Mouse (Mus musculus) midbrain, embryonic 16.5 days (tissue): ENCODE measurements around the gene Gsdma2. TPM values are rescaled to one million over a fixed set of nuclear protein-coding genes. Genes with fewer than 3 reads are reported as not detected.
"Not testable (repeated sequence)": the region's sequence is repeated elsewhere in the genome, so short reads cannot be mapped to it uniquely, and the experiment has no call there.

Experiments
- ATAC-seq: fragments of 200-750 bp; cut with Nextera tagmentation; 2 replicates; pipeline ENCODE4 v1.8.0; 2017; ENCODE audit warnings: moderate TSS enrichment
- H3K27ac ChIP-seq: fragments of 300-500 bp; sonication (generic); 2 replicates; pipeline ENCODE4 v1.5.1; 2014; ENCODE audit warnings: mild to moderate bottlenecking, low read length, mixed read lengths
- H3K27me3 ChIP-seq: fragments of 300-500 bp; sonication (generic); 2 replicates; pipeline ENCODE4 v1.6.1; 2014; ENCODE audit warnings: low read depth, low read length, mixed read lengths; ENCODE audit not compliant: control insufficient read depth, insufficient read depth
- H3K36me3 ChIP-seq: fragments of 300-500 bp; sonication (generic); 2 replicates; pipeline ENCODE4 v1.6.1; 2014; ENCODE audit warnings: mild to moderate bottlenecking, low read length, moderate library complexity, mixed read lengths; ENCODE audit not compliant: control insufficient read depth, insufficient read depth
- H3K4me1 ChIP-seq: fragments of 300-500 bp; sonication (generic); 2 replicates; pipeline ENCODE4 v1.6.1; 2014; ENCODE audit warnings: mild to moderate bottlenecking, low read length, mixed read lengths; ENCODE audit not compliant: control insufficient read depth, insufficient read depth
- H3K4me2 ChIP-seq: fragments of 300-500 bp; sonication (generic); 2 replicates; pipeline ENCODE4 v1.6.1; 2014; ENCODE audit warnings: mild to moderate bottlenecking, low read length, mixed read lengths
- H3K4me3 ChIP-seq: fragments of 300-500 bp; sonication (generic); 2 replicates; pipeline ENCODE4 v1.5.1; 2014; ENCODE audit warnings: low read depth, mild to moderate bottlenecking, low read length, moderate library complexity, mixed read lengths
- H3K9ac ChIP-seq: fragments of 300-500 bp; sonication (generic); 2 replicates; pipeline ENCODE4 v1.6.1; 2014; ENCODE audit warnings: low read depth, low read length, mixed read lengths
- H3K9me3 ChIP-seq: fragments of 300-500 bp; sonication (generic); replicated peaks from 2 replicates; pipeline ENCODE4 v1.6.1; 2014; ENCODE audit warnings: mild to moderate bottlenecking, low read length, mixed read lengths; ENCODE audit not compliant: control insufficient read depth, poor library complexity, severe bottlenecking
- WGBS: fragments of 180-500 bp; shearing (Covaris S2); extraction: QIAGEN DNeasy Blood & Tissue Kit; methylation state at CpG from one replicate; pipeline ENCODE4 v1.1.7; 2014; 5-methylcytosine and 5-hydroxymethylcytosine counted together
- polyA plus RNA-seq: library from polyadenylated mRNA; unstranded; fragments of >200 nt; fragmentation: Nextera tagmentation; extraction: Ambion mirVana; gene quantifications from 2 replicates; pipeline ENCODE4 v1.2.1, GENCODE M21; 2015

The Gsdma2 gene
- polyA plus RNA-seq, 1 experiment from 2014 or later = not detected

DNA sequence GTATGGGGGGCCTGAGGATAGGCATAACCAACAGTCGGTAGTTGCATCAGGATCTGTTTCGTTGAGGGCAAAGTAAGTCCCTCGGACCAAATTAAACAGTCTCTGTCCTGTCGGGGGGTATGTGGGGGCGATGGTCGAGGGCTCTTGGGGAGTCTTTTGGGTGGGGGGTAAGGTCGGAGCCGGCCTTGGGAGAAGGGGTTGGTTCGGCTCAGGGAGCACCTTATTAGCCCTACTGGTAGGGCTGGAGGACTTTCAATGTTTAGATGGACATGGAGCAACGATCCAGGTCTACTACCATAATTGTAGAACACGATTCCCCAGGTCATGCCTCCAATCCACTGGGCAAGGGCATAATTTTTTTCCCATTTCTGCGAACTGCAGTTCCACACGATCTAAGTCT, 25.8 kb upstream of the Gsdma2 start:
- WGBS = 94% methylated on average over 13 of the region's 13 CpGs
- no peaks in the 10 kb centered on the region for H3K4me1 ChIP-seq

DNA sequence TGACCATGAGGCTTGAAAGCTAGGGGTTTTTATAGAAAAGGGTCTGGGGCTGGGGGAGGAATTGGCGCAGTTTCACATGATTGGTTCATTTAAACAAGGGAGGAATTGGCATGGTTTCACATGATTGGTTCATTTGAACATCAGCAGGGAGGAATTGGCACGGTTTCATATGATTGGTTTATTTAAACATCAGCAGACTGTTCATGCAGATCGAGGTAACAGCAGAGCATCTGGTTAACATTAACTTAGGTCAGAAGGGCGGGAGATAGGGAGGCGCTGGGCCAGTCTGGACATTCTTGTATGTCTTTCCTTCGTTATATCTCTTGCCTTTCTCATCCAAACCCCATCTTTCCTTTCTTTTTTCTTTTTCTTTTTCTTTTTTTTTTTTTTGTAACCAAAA, 22.6 kb upstream of the Gsdma2 start:
- H3K9me3 ChIP-seq, H3K27ac ChIP-seq, ATAC-seq, H3K9ac ChIP-seq, H3K4me2 ChIP-seq, H3K36me3 ChIP-seq, H3K4me1 ChIP-seq, H3K27me3 ChIP-seq, H3K4me3 ChIP-seq: not testable (repeated sequence)
- 87% methylated on average over 6 of the region's 6 CpGs for WGBS

More for the DNA sequence above, 25.8 kb upstream of the Gsdma2 start:
- H3K27me3 ChIP-seq = no peaks in the 10 kb centered on the region
- H3K27ac ChIP-seq = no peak overlapping the region
- no peak overlapping the region for H3K9ac ChIP-seq
- H3K4me2 ChIP-seq = no peak overlapping the region
- ATAC-seq = no peak
- H3K36me3 ChIP-seq = no peaks in the 10 kb centered on the region
- no peaks in the 10 kb centered on the region for H3K9me3 ChIP-seq
- no peak overlapping the region for H3K4me3 ChIP-seq

DNA sequence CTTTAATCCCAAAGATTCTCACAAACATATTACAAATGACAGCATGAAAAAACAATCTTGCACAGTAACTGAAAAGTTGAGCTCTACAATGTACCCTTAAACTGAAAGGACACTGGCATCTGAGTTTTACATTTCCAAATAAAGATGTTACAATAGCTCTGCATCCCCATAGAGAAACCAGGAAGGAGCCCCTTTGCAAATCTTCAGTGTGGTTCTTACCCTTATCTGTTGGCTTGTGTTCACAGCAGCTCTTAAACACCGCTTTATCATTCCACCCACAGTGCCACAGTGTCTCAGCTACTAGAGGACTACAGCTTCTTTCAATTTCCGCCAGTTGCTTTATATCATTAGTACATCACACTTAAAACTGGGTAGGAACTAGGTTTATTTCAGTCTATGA, 22.2 kb upstream of the Gsdma2 start:
- H3K27me3 ChIP-seq, H3K27ac ChIP-seq, H3K4me2 ChIP-seq, H3K4me3 ChIP-seq, H3K36me3 ChIP-seq, H3K9me3 ChIP-seq, H3K9ac ChIP-seq, H3K4me1 ChIP-seq, ATAC-seq: not testable (repeated sequence)
- WGBS = 82% methylated on average over 2 of the region's 2 CpGs

DNA sequence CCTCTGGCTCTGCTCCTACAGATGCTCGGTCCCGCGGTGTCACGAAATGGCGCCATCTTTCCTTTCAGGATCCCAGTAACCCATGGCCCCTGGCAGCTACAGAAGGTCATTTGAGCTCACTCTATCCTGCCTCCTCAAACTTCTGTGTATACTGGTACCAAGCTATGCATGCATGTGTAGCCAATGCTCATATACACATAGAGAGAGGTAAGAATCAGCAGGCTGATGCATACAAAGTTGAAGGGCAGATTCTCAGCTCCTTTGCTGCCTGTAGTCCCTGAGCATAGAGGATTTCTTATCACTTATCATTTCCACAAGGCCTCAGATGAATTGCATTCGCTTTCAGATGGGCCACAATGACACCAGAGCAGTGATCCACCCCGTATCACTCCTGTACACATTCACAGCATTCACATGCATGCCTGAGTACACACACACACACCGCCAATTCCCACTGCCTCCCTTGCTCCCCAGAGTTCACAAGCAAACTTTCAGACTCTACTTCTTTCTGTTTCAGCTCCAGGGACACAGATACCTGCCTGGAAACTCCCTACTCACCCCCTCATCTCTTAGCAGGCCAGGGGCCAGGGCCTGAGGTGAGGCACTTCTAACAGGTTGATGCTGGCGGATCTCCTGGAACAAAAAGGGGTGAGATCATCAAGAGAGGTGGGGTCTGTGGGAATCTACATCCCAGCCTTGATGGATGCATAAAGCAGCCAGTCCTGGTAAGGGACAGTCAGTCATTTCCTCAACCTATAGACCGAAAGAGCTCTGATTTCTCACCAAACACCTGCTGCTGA, 20.7 kb upstream of the Gsdma2 start, which contains the start of the genes Gm12355 and Gsdma3:
Gene Gm12355 (minus strand): TSS at position 51 of the 800 bp plus-strand sequence.
Gene Gsdma3 (plus strand): TSS at position 750 of the 800 bp plus-strand sequence.
- Histone ChIP-seq H3K9ac (no peak within 1 kb of the TSS), H3K9me3 (no peaks in the 10 kb centered on the region), H3K4me1 (no peaks in the 10 kb centered on the region), H3K27me3 (0 out of 2 replicates have a peak, but pooled peaks cover under 1% of the 10 kb centered on the region), H3K36me3 (no peaks in the 10 kb centered on the region), H3K4me2 (no peak within 1 kb of the TSS), H3K27ac (no peak within 1 kb of the TSS), H3K4me3 (no peak within 1 kb of the TSS)
- WGBS = 92% methylated on average over 10 of the region's 10 CpGs
- ATAC-seq = no peak

DNA sequence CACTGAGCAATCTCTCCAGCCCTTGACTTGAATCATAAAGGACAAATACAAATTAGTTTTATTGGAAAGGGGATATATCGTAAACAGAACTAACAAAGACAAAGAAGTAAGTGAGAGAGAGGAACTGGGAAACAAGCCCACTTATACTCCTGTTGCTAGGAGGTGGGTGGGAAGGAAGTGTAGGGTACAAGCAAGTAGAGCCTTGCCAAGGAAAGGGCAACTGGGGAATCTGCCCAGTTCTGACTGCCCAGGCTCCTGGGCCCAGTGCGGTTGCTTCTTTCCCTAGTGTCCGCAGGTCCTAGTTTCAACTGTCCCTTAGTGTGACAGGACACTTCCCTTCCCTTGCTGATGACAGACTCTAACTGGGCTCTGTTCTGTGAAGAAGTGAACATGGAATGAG, 17.9 kb upstream of the Gsdma2 start:
- Histone ChIP-seq H3K9me3 (no peaks in the 10 kb centered on the region), H3K4me2 (no peak overlapping the region), H3K27ac (no peak overlapping the region), H3K4me3 (no peak overlapping the region), H3K9ac (no peak overlapping the region), H3K4me1 (no peaks in the 10 kb centered on the region), H3K27me3 (peaks cover 2% of the 10 kb centered on the region; the same call in 1 of the 2 replicates), H3K36me3 (no peaks in the 10 kb centered on the region)
- no peak for ATAC-seq
- 90% methylated on average over 3 of the region's 3 CpGs for WGBS

DNA sequence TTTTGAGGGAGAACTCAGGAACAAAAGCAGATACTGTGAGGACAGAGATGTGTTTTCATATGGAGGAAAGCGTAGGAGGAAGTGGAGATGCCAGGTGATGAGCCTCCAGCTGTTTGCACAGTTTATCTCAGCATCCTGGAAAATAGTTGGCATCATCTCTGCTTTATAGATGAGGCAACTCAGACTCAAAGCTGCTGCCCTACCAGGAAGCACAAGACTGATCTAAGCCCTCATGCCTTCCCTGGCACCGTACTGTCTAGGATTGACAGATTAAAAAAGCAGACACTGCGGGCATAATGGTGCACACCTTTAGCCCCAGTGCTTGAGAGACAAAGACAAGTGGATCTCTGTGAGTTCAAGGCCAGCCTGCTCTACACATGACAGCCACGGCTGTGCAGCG, 15.9 kb upstream of the Gsdma2 start:
- Histone ChIP-seq H3K9ac (no peak overlapping the region), H3K4me3 (no peak overlapping the region), H3K27me3 (peaks cover 2% of the 10 kb centered on the region; the same call in 1 of the 2 replicates), H3K27ac (no peak overlapping the region), H3K36me3 (no peaks in the 10 kb centered on the region), H3K4me2 (no peak overlapping the region), H3K9me3 (no peaks in the 10 kb centered on the region), H3K4me1 (no peaks in the 10 kb centered on the region)
- no peak for ATAC-seq
- 87% methylated on average over 5 of the region's 5 CpGs for WGBS

DNA sequence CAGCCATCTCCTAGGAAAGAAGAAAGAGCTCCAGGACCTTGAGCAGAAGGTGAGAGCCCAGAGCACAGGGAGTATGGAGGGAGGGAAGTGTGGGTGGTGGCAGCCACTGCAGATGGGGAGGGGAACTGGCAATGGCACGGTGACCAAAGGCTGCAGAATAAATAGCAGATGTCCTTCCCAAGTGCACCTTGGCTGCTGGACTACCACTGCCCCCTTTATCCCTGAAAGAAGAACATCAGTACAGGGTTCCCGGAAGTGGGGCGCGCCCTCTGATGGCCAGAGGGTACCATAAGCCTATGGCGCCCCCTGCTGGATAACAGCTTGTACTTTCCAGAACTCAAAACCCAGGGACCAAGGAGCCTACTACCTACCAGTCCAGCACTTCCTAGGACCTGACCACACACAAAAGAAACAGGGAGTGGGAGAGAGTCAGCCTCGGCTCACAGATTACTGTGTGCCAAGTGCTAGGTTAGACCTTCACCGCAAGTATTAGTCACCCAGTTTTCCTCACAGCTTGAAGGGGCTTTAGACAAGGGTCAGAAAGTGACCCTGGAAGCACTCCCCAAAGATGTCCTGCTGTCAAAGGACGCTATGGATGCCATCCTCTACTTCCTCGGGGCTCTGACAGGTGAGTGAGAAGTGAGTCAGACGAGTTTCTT, 11.1 kb upstream of the Gsdma2 start:
- not testable (repeated sequence) for H3K4me2 ChIP-seq, H3K36me3 ChIP-seq, H3K4me3 ChIP-seq, H3K27ac ChIP-seq, H3K27me3 ChIP-seq, H3K4me1 ChIP-seq, ATAC-seq, H3K9ac ChIP-seq, H3K9me3 ChIP-seq
- WGBS = 33% methylated on average over 10 of the region's 10 CpGs

DNA sequence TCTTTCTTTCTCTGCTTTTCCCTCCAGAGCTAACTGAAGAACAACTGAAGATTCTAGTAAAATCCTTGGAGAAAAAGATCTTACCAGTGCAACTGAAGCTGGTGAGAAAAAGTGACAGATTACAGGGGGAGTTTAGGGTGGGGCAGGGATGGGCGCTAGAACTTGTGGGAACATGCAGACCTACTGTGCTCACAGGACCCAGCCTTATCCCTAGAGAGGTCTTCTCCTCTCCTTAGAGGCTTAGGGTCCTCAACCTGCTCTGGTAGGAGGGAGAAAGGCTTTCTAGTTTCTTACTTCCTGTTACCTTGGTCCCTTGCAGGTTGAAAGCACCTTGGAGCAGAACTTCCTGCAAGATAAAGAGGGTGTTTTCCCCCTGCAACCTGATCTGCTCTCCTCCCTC, 9.1 kb upstream of the Gsdma2 start:
- no peak overlapping the region for H3K4me3 ChIP-seq
- no peak overlapping the region for H3K9ac ChIP-seq
- 60% methylated on average over 1 of the region's 1 CpGs for whole genome bisulfite sequencing
- no peaks in the 10 kb centered on the region for H3K9me3 ChIP-seq
- no peak overlapping the region for H3K27ac ChIP-seq
- no peaks in the 10 kb centered on the region for H3K36me3 ChIP-seq
- no peak for ATAC-seq
- no peak overlapping the region for H3K4me2 ChIP-seq
- H3K4me1 ChIP-seq = no peaks in the 10 kb centered on the region
- H3K27me3 ChIP-seq = no peaks in the 10 kb centered on the region; the same call in 1 of the 2 replicates

DNA sequence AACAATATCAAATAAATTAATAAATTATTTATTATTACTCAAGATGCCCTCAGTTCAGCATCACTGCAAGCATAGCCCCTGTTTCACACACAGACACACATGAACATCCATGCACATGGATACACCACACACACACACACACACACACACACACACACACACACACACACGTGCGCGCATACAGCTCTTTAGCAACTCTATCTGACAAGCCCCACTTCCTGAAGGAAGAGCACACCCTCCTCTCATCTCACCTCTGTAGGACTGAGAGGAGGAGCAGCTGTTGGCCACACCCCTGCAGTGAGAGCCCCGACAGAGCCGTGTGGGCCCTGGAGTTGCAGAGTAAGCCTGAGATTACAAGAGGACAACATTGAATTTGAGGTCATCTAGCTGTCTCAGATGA, 6.5 kb upstream of the Gsdma2 start:
- H3K4me1 ChIP-seq = no peaks in the 10 kb centered on the region
- H3K4me2 ChIP-seq = no peak overlapping the region
- H3K4me3 ChIP-seq = no peak overlapping the region
- H3K9me3 ChIP-seq = no peaks in the 10 kb centered on the region
- 68% methylated on average over 5 of the region's 5 CpGs for WGBS
- no peaks in the 10 kb centered on the region; the same call in 1 of the 2 replicates for H3K27me3 ChIP-seq
- no peak overlapping the region for H3K27ac ChIP-seq
- ATAC-seq = no peak
- H3K36me3 ChIP-seq = no peaks in the 10 kb centered on the region
- H3K9ac ChIP-seq = no peak overlapping the region
